Mouse (Mus musculus) cerebellum, adult (tissue): ENCODE measurements at regions not wholly inside any gene's neighbourhood (a gene's known extent, or its start where the extent isn't known, plus 50 kb on each side); places are given as distances from the start of the nearest gene placed in this dataset.
A peak's percentile ranks its signal among the peaks of the same experiment; 100 is the strongest.

ENCODE experiments used
- ATAC-seq: cut with Nextera tagmentation; 2 replicates; pipeline ENCODE4 v1.9.2; 2017; ENCODE audit warnings: mild to moderate bottlenecking, moderate library complexity, mixed read lengths; ENCODE audit not compliant: insufficient number of reproducible peaks, low FRiP score, low TSS enrichment

- ATAC-seq, result no peak
Observed at GRCm38 (mm10) chr4:54704696-54705095, 240.2 kb upstream of the Zfp462 start.

GRCm38 (mm10) chr4:54709751-54710150 is 235.1 kb upstream of the Zfp462 start:
- ATAC-seq, result no peak

- ATAC-seq, result no peak
Observed at GRCm38 (mm10) chr4:54712929-54713328, 231.9 kb upstream of the Zfp462 start.

- no peak for ATAC-seq
Observed at GRCm38 (mm10) chr4:54714612-54715342, 230.1 kb upstream of the Zfp462 start.

- ATAC-seq, result no peak
Observed at GRCm38 (mm10) chr4:54718083-54718482, 226.8 kb upstream of the Zfp462 start.

GRCm38 (mm10) chr4:54739001-54739400 is 205.8 kb upstream of the Zfp462 start:
- no peak for ATAC-seq

- no peak for ATAC-seq
Observed at GRCm38 (mm10) chr4:54751458-54751857, 193.4 kb upstream of the Zfp462 start.

GRCm38 (mm10) chr4:54756441-54756840 is 188.4 kb upstream of the Zfp462 start:
- ATAC-seq, result no peak

GRCm38 (mm10) chr4:54757715-54758500 is 186.9 kb upstream of the Zfp462 start:
- peak; percentile 76 for ATAC-seq

- no peak for ATAC-seq
Observed at GRCm38 (mm10) chr4:54758501-54758829, 186.4 kb upstream of the Zfp462 start.

- ATAC-seq, result no peak
Observed at GRCm38 (mm10) chr4:54761257-54761656, 183.6 kb upstream of the Zfp462 start.

- ATAC-seq, result no peak
Observed at GRCm38 (mm10) chr4:54765045-54765444, 179.8 kb upstream of the Zfp462 start.

- ATAC-seq, result no peak
Observed at GRCm38 (mm10) chr4:54767506-54768200, 177.2 kb upstream of the Zfp462 start.

GRCm38 (mm10) chr4:54768836-54769235 is 176.0 kb upstream of the Zfp462 start:
- ATAC-seq, result no peak

GRCm38 (mm10) chr4:54774066-54774465 is 170.8 kb upstream of the Zfp462 start:
- ATAC-seq, result no peak

GRCm38 (mm10) chr4:54774717-54775116 is 170.1 kb upstream of the Zfp462 start:
- ATAC-seq, result no peak

GRCm38 (mm10) chr4:54780511-54780910 is 164.3 kb upstream of the Zfp462 start:
- no peak for ATAC-seq

- ATAC-seq, result no peak
Observed at GRCm38 (mm10) chr4:54791217-54791742, 153.6 kb upstream of the Zfp462 start.

- no peak for ATAC-seq
Observed at GRCm38 (mm10) chr4:54793857-54794256, 151.0 kb upstream of the Zfp462 start.

- no peak for ATAC-seq
Observed at GRCm38 (mm10) chr4:54795246-54795645, 149.6 kb upstream of the Zfp462 start.

GRCm38 (mm10) chr4:54798523-54798922 is 146.3 kb upstream of the Zfp462 start:
- no peak for ATAC-seq
